Comparison of ENCODE assay signal across 8 mouse cellular contexts in the genomic region with DNA sequence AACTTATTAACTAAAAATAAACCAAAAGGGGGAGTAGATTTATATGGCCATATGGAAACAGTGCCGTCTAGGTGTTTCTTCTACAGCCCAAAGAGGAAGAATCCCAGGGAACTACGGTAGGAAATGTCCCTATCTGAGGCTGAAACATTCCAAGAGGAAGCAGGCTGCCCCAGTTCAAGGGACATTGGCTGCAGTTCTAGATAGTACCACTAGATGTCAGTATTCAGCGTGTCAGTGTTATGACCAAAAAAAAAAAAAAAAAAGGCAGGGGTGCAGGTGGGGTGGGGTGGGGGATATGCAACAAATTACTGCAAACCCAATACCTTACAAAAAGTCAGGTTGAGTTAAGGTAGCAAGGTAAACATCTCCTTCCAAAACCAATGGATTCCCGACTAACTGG. TPM values are rescaled to one million over a fixed set of nuclear protein-coding genes. Genes with fewer than 3 reads are reported as not detected.
DNase-seq lines count a peak whose midpoint lies in the region; ATAC-seq and TF ChIP-seq lines count a peak whose summit lies in the region.

No protein-coding gene starts in this region.

- no peak for ATAC-seq in heart, embryonic 11.5 days (replicated peaks; ENCODE audit: insufficient number of reproducible peaks, low FRiP score, low TSS enrichment)
- no peak for ATAC-seq in embryonic facial prominence, embryonic 11.5 days (replicated peaks; ENCODE audit: insufficient number of reproducible peaks, low FRiP score, low TSS enrichment, low read depth)

- no peak overlapping the region for H3K9ac ChIP-seq in heart, adult 2 months (ENCODE audit: low read depth, low read length)
- H3K9ac ChIP-seq in heart, embryonic 11.5 days (ENCODE audit: low read depth, low read length): no peak overlapping the region
- no peak overlapping the region for H3K9ac ChIP-seq in embryonic facial prominence, embryonic 11.5 days (replicated peaks; ENCODE audit: low read length)

- H3K9me3 ChIP-seq in heart, embryonic 11.5 days (replicated peaks; ENCODE audit: control insufficient read depth, low read length): no peaks in the 10 kb centered on the region
- H3K9me3 ChIP-seq in embryonic facial prominence, embryonic 11.5 days (replicated peaks; ENCODE audit: control insufficient read depth, low read length): no peaks in the 10 kb centered on the region

- TF ChIP-seq EP300 in heart, adult 2 months (IDR thresholded peaks at IDR 0.05; ENCODE audit: insufficient read depth, low read depth, low read length): no peak

- no peak for DNase-seq in heart, adult 2 months
- DNase-seq in thymus, postnatal 0 days (ENCODE audit: low spot score): peak; percentile 61
- no peak for DNase-seq in thymus, adult 18-20 months
- peak; percentile 73 for DNase-seq in embryonic facial prominence, embryonic 11.5 days (ENCODE audit: low spot score)
- DNase-seq in naive thymus-derived CD4-positive, alpha-beta T cell, adult 2 months (ENCODE audit: low read depth): peak; percentile 78
- no peak for DNase-seq in left cerebral cortex, postnatal 10 days (ENCODE audit: extremely low spot score in 1 of 2, low spot score in 2 of 2)
- no peak for DNase-seq in layer of hippocampus, adult 9-10 months (ENCODE audit: low spot score)

- no peaks in the 10 kb centered on the region for H3K4me1 ChIP-seq in heart, adult 2 months (ENCODE audit: control insufficient read depth, insufficient read depth, low read length)
- H3K4me1 ChIP-seq in heart, embryonic 11.5 days (ENCODE audit: control insufficient read depth, insufficient read depth, low read length): no peaks in the 10 kb centered on the region
- H3K4me1 ChIP-seq in embryonic facial prominence, embryonic 11.5 days (ENCODE audit: control insufficient read depth, insufficient read depth, low read length): no peaks in the 10 kb centered on the region

- TF ChIP-seq CTCF in heart, adult 2 months (IDR thresholded peaks at IDR 0.05): peak; percentile 74

- TF ChIP-seq POLR2A in heart, adult 2 months (IDR thresholded peaks at IDR 0.05; ENCODE audit: insufficient read depth, low read depth, low read length): no peak

- no peaks in the 10 kb centered on the region for H3K36me3 ChIP-seq in heart, adult 2 months (ENCODE audit: control insufficient read depth, insufficient read depth, low read length)
- H3K36me3 ChIP-seq in heart, embryonic 11.5 days (ENCODE audit: control insufficient read depth, insufficient read depth, low read length): no peaks in the 10 kb centered on the region
- no peaks in the 10 kb centered on the region for H3K36me3 ChIP-seq in embryonic facial prominence, embryonic 11.5 days (replicated peaks; ENCODE audit: control insufficient read depth, insufficient read depth, low read depth, low read length)

- H3K27ac ChIP-seq in heart, adult 2 months: no peak overlapping the region
- H3K27ac ChIP-seq in heart, embryonic 11.5 days (ENCODE audit: low read depth, low read length): no peak overlapping the region
- H3K27ac ChIP-seq in embryonic facial prominence, embryonic 11.5 days (replicated peaks; ENCODE audit: low read depth, low read length): no peak overlapping the region

- intact Hi-C loops in heart, adult 2 months (cut with DNase I): loop anchor here (2.0 kb wide), 2 partner anchors 323 to 367 kb away; no protein-coding TSS in a partner anchor
- intact Hi-C loops in left cerebral cortex, postnatal 10 days (cut with DNase I): no loop called here

- no peaks in the 10 kb centered on the region for H3K79me2 ChIP-seq in heart, adult 2 months (replicated peaks; ENCODE audit: control insufficient read depth, insufficient read depth, low read length)

- no peak overlapping the region for H3K4me2 ChIP-seq in heart, embryonic 11.5 days
- no peak overlapping the region for H3K4me2 ChIP-seq in embryonic facial prominence, embryonic 11.5 days (ENCODE audit: low read depth, low read length)

- no peaks in the 10 kb centered on the region for H3K27me3 ChIP-seq in heart, adult 2 months (ENCODE audit: control insufficient read depth, insufficient read depth, low read length)
- H3K27me3 ChIP-seq in heart, embryonic 11.5 days (ENCODE audit: control insufficient read depth, insufficient read depth, low read length): no peaks in the 10 kb centered on the region
- no peaks in the 10 kb centered on the region for H3K27me3 ChIP-seq in embryonic facial prominence, embryonic 11.5 days (ENCODE audit: control insufficient read depth, insufficient read depth, low read length)

- WGBS in heart, adult 2 months: 16% methylated on average over 4 of the region's 4 CpGs
- WGBS in heart, embryonic 11.5 days (ENCODE audit: insufficient replicate concordance): 18% methylated on average over 4 of the region's 4 CpGs
- 20% methylated on average over 4 of the region's 4 CpGs for WGBS in embryonic facial prominence, embryonic 11.5 days

- no peak overlapping the region for H3K4me3 ChIP-seq in heart, adult 2 months
- no peak overlapping the region for H3K4me3 ChIP-seq in heart, embryonic 11.5 days (ENCODE audit: low read depth, low read length)
- no peak overlapping the region for H3K4me3 ChIP-seq in embryonic facial prominence, embryonic 11.5 days (ENCODE audit: low read depth, low read length)

RNA-seq across cellular contexts. Expression of gene Ttyh1, which starts 15.8 kb away (rescaled TPM):
- total RNA-seq in heart, adult 2 months (2021): 1 to 10 TPM in 1 of 2 experiments, under 1 TPM in 1; 0.91 to 2.6 TPM
- 2.8 and 5.1 TPM in 2 replicates for polyA plus RNA-seq in heart, adult 2 months (2012; rRNA removed)
- 0.70 and 0.87 TPM in 2 replicates for polyA plus RNA-seq in heart, embryonic 11.5 days (2014; fragmentation: Nextera tagmentation; extraction: Ambion mirVana)
- 0.76 and 0.96 TPM in 2 replicates for polyA plus RNA-seq in thymus, postnatal 0 days (2015; fragmentation: Nextera tagmentation; extraction: Ambion mirVana)
- polyA plus RNA-seq in embryonic facial prominence, embryonic 11.5 days (2014; fragmentation: Nextera tagmentation; extraction: Ambion mirVana): 8.3 and 10.2 TPM in 2 replicates
- 100 to 1,000 TPM; 570 to 685 TPM for total RNA-seq in left cerebral cortex, postnatal 10 days (2021)

RNA-seq across cellular contexts. Expression of gene Leng8, which starts 33.4 kb away (rescaled TPM):
- total RNA-seq in heart, adult 2 months (2021): 10 to 100 TPM; 31.2 to 36.4 TPM
- polyA plus RNA-seq in heart, adult 2 months (2012; rRNA removed): 263 and 281 TPM in 2 replicates
- 42.1 and 42.6 TPM in 2 replicates for polyA plus RNA-seq in heart, embryonic 11.5 days (2014; fragmentation: Nextera tagmentation; extraction: Ambion mirVana)
- polyA plus RNA-seq in thymus, postnatal 0 days (2015; fragmentation: Nextera tagmentation; extraction: Ambion mirVana): 23.0 and 30.9 TPM in 2 replicates
- 31.4 and 37.5 TPM in 2 replicates for polyA plus RNA-seq in embryonic facial prominence, embryonic 11.5 days (2014; fragmentation: Nextera tagmentation; extraction: Ambion mirVana)
- total RNA-seq in left cerebral cortex, postnatal 10 days (2021): 100 to 1,000 TPM; 160 to 166 TPM

RNA-seq across cellular contexts. Expression of gene Lair1, which starts 40.4 kb away (rescaled TPM):
- total RNA-seq in heart, adult 2 months (2021): 1 to 10 TPM; 1.0 to 1.7 TPM
- 2.1 and 3.3 TPM in 2 replicates for polyA plus RNA-seq in heart, adult 2 months (2012; rRNA removed)
- polyA plus RNA-seq in heart, embryonic 11.5 days (2014; fragmentation: Nextera tagmentation; extraction: Ambion mirVana): 0.76 and 0.86 TPM in 2 replicates
- 6.6 and 8.0 TPM in 2 replicates for polyA plus RNA-seq in thymus, postnatal 0 days (2015; fragmentation: Nextera tagmentation; extraction: Ambion mirVana)
- polyA plus RNA-seq in embryonic facial prominence, embryonic 11.5 days (2014; fragmentation: Nextera tagmentation; extraction: Ambion mirVana): 1.0 and 1.5 TPM in 2 replicates
- 1 to 10 TPM; 3.9 to 4.7 TPM for total RNA-seq in left cerebral cortex, postnatal 10 days (2021)

RNA-seq across cellular contexts. Expression of gene Leng9, which starts 46.8 kb away (rescaled TPM):
- 1 to 10 TPM; 2.2 to 3.7 TPM for total RNA-seq in heart, adult 2 months (2021)
- polyA plus RNA-seq in heart, adult 2 months (2012; rRNA removed): 3.3 TPM in 2 replicates
- 1.4 TPM in 2 replicates for polyA plus RNA-seq in heart, embryonic 11.5 days (2014; fragmentation: Nextera tagmentation; extraction: Ambion mirVana)
- polyA plus RNA-seq in thymus, postnatal 0 days (2015; fragmentation: Nextera tagmentation; extraction: Ambion mirVana): 7.0 and 8.7 TPM in 2 replicates
- polyA plus RNA-seq in embryonic facial prominence, embryonic 11.5 days (2014; fragmentation: Nextera tagmentation; extraction: Ambion mirVana): 1.6 and 1.9 TPM in 2 replicates
- total RNA-seq in left cerebral cortex, postnatal 10 days (2021): 1 to 10 TPM; 5.2 to 6.2 TPM

Comparison
In these comparisons a context has a peak if more than half of its experiments do, and no peak if none do; other contexts are left out.
1. DNase-seq: peak in thymus, postnatal 0 days (single experiment), embryonic facial prominence, embryonic 11.5 days (single experiment) and naive thymus-derived CD4-positive, alpha-beta T cell, adult 2 months (single experiment); none in heart, adult 2 months (0 of 2), thymus, adult 18-20 months (0 of 2), left cerebral cortex, postnatal 10 days (0 of 2) and layer of hippocampus, adult 9-10 months (single experiment).